Mouse (Mus musculus) spleen, adult 2 months (tissue): ENCODE measurements around the gene Tas2r144.

Source experiments
- CTCF ChIP-seq: fragments of 200-500 bp; IDR thresholded peaks from 2 replicates; pipeline ENCODE4 v1.5.1; 2011; ENCODE audit warnings: mild to moderate bottlenecking, inconsistent platforms; ENCODE audit not compliant: insufficient read depth, insufficient read length, insufficient replicate concordance; ENCODE audit errors: extremely low read depth
- POLR2A ChIP-seq: fragments of 200-500 bp; IDR thresholded peaks from 2 replicates; pipeline ENCODE4 v1.6.1; 2011; ENCODE audit warnings: low read depth, low read length, inconsistent platforms

DNA sequence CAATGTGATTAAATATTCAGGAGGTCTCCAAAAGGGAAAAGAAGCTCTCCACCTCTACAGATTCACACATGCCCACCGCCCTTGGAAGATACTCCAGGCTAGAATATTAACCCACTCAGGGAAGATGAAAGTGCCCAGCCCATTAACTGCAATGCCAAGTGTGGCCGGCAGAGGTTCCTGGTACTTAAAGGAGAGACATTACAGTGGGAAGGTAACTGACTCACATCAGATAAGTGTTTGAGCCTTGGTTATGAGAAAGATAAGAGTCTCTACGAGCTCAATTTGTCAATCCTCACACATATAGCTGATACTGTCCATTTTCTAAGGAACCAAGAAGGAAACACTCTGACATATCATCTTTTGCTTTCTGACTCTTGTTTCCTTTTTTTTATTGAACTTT lies 28.9 kb upstream of the Tas2r144 start:
- TF ChIP-seq POLR2A: no peak
- TF ChIP-seq CTCF: no peak
